Mouse (Mus musculus) heart, embryonic 12.5 days (tissue): ENCODE measurements around the gene Gm37240. TPM values are rescaled to one million over a fixed set of nuclear protein-coding genes. Genes with fewer than 3 reads are reported as not detected.
"Not testable (repeated sequence)": the region's sequence is repeated elsewhere in the genome, so short reads cannot be mapped to it uniquely, and the experiment has no call there.

Experiments
- ATAC-seq: fragments of 200-750 bp; cut with Nextera tagmentation; 2 replicates; pipeline ENCODE4 v1.8.0; 2017; ENCODE audit warnings: moderate TSS enrichment, moderate library complexity; ENCODE audit not compliant: insufficient number of reproducible peaks, low FRiP score
- H3K27ac ChIP-seq: fragments of 300-500 bp; sonication (generic); 2 replicates; pipeline ENCODE4 v1.5.1; 2016; ENCODE audit warnings: mild to moderate bottlenecking, moderate library complexity; ENCODE audit not compliant: poor library complexity, severe bottlenecking
- H3K27me3 ChIP-seq: fragments of 300-500 bp; sonication (generic); replicated peaks from 2 replicates; pipeline ENCODE4 v1.6.1; 2016; ENCODE audit warnings: mild to moderate bottlenecking, moderate library complexity
- H3K36me3 ChIP-seq: fragments of 300-500 bp; sonication (generic); 2 replicates; pipeline ENCODE4 v1.6.1; 2016; ENCODE audit warnings: mild to moderate bottlenecking, moderate library complexity
- H3K4me1 ChIP-seq: fragments of 300-500 bp; sonication (generic); replicated peaks from 2 replicates; pipeline ENCODE4 v1.6.1; 2016; ENCODE audit warnings: mild to moderate bottlenecking
- H3K4me2 ChIP-seq: fragments of 300-500 bp; sonication (generic); 2 replicates; pipeline ENCODE4 v1.6.1; 2016; ENCODE audit warnings: mild to moderate bottlenecking, moderate library complexity
- H3K4me3 ChIP-seq: fragments of 300-500 bp; sonication (generic); 2 replicates; pipeline ENCODE4 v1.5.1; 2016; ENCODE audit warnings: mild to moderate bottlenecking
- H3K9ac ChIP-seq: fragments of 300-500 bp; sonication (generic); 2 replicates; pipeline ENCODE4 v1.6.1; 2016; ENCODE audit warnings: mild to moderate bottlenecking, moderate library complexity
- H3K9me3 ChIP-seq: fragments of 300-500 bp; sonication (generic); replicated peaks from 2 replicates; pipeline ENCODE4 v1.6.1; 2016; ENCODE audit warnings: mild to moderate bottlenecking, moderate library complexity
- WGBS: fragments of 180-500 bp; shearing (Covaris S2); methylation state at CpG from one replicate; pipeline ENCODE4 v1.1.7; 2016; 5-methylcytosine and 5-hydroxymethylcytosine counted together
- polyA plus RNA-seq: library from polyadenylated mRNA; unstranded; fragments of >200 nt; fragmentation: Nextera tagmentation; extraction: Ambion mirVana; gene quantifications from 2 replicates; pipeline ENCODE4 v1.2.1, GENCODE M21; 2016

The Gm37240 gene
- polyA plus RNA-seq, 1 experiment from 2014 or later, result 4.6 TPM

DNA sequence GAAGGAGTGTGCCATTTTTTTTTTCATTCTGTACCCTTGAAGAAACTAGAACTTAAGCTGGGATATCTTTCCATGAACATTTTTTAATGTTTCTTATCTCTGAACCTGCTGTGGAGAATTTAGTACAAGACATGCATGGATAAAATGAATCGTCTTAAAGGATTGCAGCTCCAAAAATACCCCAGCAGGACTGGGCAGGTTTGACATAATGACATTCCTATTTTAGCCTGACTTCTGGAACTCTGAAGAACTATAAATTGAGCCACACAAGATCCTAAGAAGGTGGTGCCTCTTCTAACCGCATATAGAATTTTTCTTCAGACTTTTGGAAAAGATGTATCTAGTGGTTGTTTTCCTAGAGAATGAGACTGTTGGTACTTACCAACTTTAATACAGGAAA lies 1294.0 kb downstream of the Gm37240 start, which contains the start of gene Tigd4:
Gene Tigd4 (plus strand): TSS at position 301 of the 400 bp plus-strand sequence.
- Histone ChIP-seq H3K4me1 (peaks cover 8% of the 10 kb centered on the region), H3K27ac (no peak within 1 kb of the TSS), H3K9ac (no peak within 1 kb of the TSS), H3K9me3 (no peaks in the 10 kb centered on the region), H3K4me3 (no peak within 1 kb of the TSS), H3K36me3 (no peaks in the 10 kb centered on the region), H3K27me3 (peaks cover 4% of the 10 kb centered on the region; the same call in 1 of the 2 replicates), H3K4me2 (no peak within 1 kb of the TSS)
- ATAC-seq, result no peak
- 52% methylated on average over 2 of the region's 2 CpGs for WGBS

DNA sequence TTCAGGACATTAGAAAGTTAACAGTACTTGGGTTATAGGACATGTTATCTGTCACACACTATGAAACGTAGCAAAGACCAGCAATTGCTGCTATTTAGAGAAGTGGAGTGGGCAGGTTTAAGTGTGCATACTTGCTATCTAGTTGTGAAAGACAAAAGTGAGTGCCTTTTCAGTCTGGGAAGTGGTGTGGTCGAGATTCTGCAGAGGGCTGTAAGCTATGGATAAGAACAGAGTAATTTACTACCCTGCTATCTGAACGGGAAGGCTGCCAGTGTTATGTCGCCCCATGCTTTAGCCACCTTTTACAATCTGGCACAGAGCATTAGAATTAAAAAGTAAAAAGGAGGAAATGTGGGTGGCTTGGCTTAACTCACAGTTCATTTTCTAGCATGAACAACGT lies 1300.6 kb downstream of the Gm37240 start:
- no peak overlapping the region for H3K9ac ChIP-seq
- ATAC-seq, result no peak
- no peaks in the 10 kb centered on the region for H3K27me3 ChIP-seq
- H3K4me1 ChIP-seq, result peaks cover 31% of the 10 kb centered on the region
- H3K9me3 ChIP-seq, result no peaks in the 10 kb centered on the region
- H3K4me2 ChIP-seq, result 0 out of 2 replicates have a peak overlapping the region, but pooled peaks have one; percentile 1
- 14% methylated on average over 5 of the region's 5 CpGs for WGBS
- H3K27ac ChIP-seq, result peak overlapping the region; percentile 88
- no peaks in the 10 kb centered on the region for H3K36me3 ChIP-seq
- H3K4me3 ChIP-seq, result no peak overlapping the region

DNA sequence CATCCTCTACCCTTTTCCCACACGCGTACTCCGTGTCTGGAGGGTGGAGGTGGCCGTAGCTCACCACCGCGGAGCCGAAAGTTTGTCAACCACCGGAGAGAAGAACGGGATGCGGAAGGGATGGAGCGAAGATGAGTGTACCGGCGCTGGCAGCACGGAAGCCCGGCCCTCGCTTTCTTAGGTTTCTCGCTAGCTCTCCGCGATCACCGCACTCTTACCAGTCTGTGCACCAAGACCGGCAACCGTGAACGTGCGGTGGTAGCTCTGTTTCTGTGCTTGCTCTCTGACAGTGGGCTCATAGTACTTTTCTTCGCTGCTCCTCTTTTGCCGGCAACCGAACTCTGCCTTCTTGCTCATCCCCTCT lies 1304.4 kb downstream of the Gm37240 start:
- Histone ChIP-seq H3K4me3 (peak overlapping the region; percentile 76), H3K27ac (peak overlapping the region; percentile 93), H3K9ac (peak overlapping the region; percentile 82), H3K4me1 (peaks cover 45% of the 10 kb centered on the region), H3K27me3 (no peaks in the 10 kb centered on the region), H3K9me3 (no peaks in the 10 kb centered on the region), H3K36me3 (no peaks in the 10 kb centered on the region), H3K4me2 (peak overlapping the region; percentile 83)
- WGBS, result under 1% methylated on average over 27 of the region's 27 CpGs
- no peak; the same call in 1 of the 2 replicates for ATAC-seq

DNA sequence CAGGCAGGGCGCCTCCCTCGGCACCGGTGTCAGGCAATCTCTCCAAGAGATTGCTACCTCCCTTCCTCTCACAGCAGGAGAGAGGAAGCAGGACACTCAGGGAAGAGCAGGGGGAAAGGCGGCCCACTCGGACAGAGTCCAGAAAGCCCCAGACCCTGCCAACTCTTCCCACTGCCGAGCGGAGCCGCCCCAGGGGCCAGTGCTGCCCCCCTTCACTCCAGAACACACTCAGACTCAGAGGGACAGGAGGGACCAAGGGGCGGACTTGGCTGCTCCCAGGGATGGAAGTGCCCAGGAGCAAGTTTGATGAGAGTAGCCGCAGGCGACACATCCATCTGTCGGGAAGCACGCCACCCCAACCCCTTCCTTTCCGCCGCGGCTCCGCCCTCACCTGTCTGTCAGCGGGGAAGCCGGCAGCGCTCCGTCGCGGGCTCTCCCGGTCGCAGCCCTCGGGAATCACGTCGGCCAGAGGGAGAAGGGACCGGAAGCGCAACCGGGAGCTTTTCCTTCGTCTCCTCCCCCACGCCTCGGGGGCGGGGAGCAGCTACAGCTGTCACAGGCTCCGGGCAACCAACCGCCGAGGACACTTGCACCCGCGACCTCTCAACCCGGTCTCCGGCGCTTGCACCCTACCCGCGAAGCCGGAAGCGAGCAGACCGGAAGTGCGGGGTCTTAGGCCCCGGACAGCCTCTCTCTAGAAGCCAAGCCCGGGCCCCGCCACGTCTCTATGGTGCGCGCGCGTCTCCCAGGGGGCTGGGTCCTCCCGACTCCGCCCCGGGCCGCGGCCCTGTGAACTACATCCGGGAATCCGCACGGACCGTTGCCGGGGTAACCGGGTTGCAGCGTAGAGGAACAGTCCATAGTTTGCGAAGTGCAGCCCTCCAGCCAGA lies 1305.0 kb downstream of the Gm37240 start, which contains the start of gene Arfip1:
Gene Arfip1 (minus strand): TSS at position 603 of the 890 bp plus-strand sequence.
- H3K4me1 ChIP-seq, result peaks cover 44% of the 10 kb centered on the region

DNA sequence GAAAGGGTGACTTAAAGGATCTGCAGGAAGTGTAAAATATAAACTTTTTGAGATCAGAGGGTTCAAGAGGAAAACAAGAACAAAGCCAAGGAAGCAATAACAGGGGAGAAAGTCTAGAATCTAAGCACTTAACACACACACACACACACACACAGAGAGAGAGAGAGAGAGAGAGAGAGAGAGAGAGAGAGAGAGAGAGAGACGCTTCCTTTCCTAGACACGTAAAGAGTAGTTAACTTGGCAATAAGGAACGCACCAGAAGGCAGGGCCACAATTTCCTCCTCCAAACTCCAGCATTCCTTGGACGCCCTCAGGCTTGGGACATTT lies 1305.7 kb downstream of the Gm37240 start:
- peaks cover 39% of the 10 kb centered on the region for H3K4me1 ChIP-seq
- peak overlapping the region; percentile 82 for H3K9ac ChIP-seq
- H3K9me3 ChIP-seq, result no peaks in the 10 kb centered on the region
- H3K4me2 ChIP-seq, result peak overlapping the region; percentile 83
- H3K27me3 ChIP-seq, result no peaks in the 10 kb centered on the region
- H3K36me3 ChIP-seq, result no peaks in the 10 kb centered on the region
- H3K27ac ChIP-seq, result peak overlapping the region; percentile 93
- H3K4me3 ChIP-seq, result peak overlapping the region; percentile 76
- no peak for ATAC-seq
- 0% methylated on average over 4 of the region's 4 CpGs for WGBS

More for the DNA sequence above, 1305.0 kb downstream of the Gm37240 start, which contains the start of gene Arfip1:
- peak; percentile 98 for ATAC-seq
- Histone ChIP-seq H3K9ac (peak within 1 kb of the TSS; percentile 82), H3K27ac (peak within 1 kb of the TSS; percentile 93), H3K4me3 (peak within 1 kb of the TSS; percentile 76), H3K27me3 (no peaks in the 10 kb centered on the region), H3K36me3 (no peaks in the 10 kb centered on the region), H3K4me2 (peak within 1 kb of the TSS; percentile 83), H3K9me3 (no peaks in the 10 kb centered on the region)
- WGBS, result under 1% methylated on average over 69 of the region's 70 CpGs

DNA sequence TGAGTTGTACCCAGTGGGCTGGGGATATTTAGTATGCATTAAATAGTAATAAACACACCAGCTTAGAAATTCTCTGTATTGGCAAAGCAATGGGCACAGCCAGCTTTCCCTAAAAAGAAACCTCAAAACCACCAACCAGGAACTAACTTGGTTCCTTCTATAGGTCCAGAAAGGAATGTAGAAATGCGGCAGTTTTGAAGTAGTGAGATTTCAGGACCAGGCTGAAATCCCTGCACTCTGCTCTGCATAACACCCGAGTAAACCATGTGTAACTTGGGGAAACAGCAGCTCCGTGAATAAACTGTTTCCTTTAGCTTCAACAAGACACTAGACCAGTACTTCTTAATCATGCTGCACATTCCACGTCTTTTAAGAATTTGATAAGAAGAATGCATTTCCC lies 1306.6 kb downstream of the Gm37240 start:
- H3K9ac ChIP-seq, result peak overlapping the region; percentile 46
- no peak for ATAC-seq
- peak overlapping the region; percentile 83 for H3K4me2 ChIP-seq
- H3K4me3 ChIP-seq, result peak overlapping the region; percentile 76
- H3K27ac ChIP-seq, result no peak overlapping the region
- H3K36me3 ChIP-seq, result no peaks in the 10 kb centered on the region
- peaks cover 36% of the 10 kb centered on the region for H3K4me1 ChIP-seq
- no peaks in the 10 kb centered on the region for H3K27me3 ChIP-seq
- no peaks in the 10 kb centered on the region for H3K9me3 ChIP-seq
- WGBS, result 17% methylated on average over 4 of the region's 4 CpGs

DNA sequence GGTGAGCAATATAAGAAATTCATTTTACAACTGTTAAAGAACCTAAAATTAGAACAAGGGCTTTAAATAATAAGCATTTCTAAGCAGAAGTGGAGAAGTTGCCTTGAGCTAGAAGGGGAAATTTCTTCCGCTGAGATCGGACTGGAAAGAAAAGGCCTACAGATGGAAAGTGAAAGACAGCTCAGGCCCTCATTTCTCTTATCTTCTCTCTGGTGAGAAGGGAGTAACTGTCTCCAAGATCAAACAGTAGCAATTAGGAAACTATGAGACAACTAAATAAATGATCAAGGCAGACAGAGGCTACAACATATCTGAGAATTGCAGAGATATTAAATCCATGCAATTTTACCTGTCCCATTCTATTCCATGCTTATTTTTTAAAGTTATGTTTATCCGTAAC lies 1316.8 kb downstream of the Gm37240 start:
- H3K4me3 ChIP-seq, result no peak overlapping the region
- ATAC-seq, result no peak

DNA sequence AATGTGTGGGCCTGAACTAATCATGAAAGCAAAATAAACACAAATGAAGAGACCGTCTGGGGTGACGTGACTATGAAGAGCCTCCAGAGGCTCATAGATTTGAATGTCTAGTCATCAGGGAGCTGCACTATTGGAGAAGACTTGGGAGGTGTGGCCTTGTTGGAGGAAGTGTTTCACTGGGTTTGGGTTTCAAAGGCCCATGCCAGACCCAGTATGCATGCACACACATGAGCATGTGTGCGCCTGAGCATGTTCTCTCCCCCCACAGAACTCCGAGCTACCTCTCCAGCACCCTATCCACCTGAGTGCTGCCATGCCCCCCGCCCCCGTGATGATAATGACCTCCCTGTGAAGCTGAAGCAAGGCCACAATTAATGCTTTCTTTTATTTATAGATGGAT lies 1317.7 kb downstream of the Gm37240 start:
- no peak for ATAC-seq
- H3K9ac ChIP-seq, result no peak overlapping the region
- H3K27ac ChIP-seq, result no peak overlapping the region
- H3K4me3 ChIP-seq, result no peak overlapping the region
- no peaks in the 10 kb centered on the region for H3K27me3 ChIP-seq
- H3K36me3 ChIP-seq, result no peaks in the 10 kb centered on the region
- H3K9me3 ChIP-seq, result no peaks in the 10 kb centered on the region
- H3K4me1 ChIP-seq, result peaks cover 23% of the 10 kb centered on the region
- no peak overlapping the region for H3K4me2 ChIP-seq
- WGBS, result 85% methylated on average over 6 of the region's 6 CpGs

More for the DNA sequence above, 1316.8 kb downstream of the Gm37240 start:
- 71% methylated on average over 3 of the region's 3 CpGs for WGBS
- Histone ChIP-seq H3K4me1 (peaks cover 23% of the 10 kb centered on the region), H3K9me3 (no peaks in the 10 kb centered on the region), H3K36me3 (no peaks in the 10 kb centered on the region), H3K4me2 (no peak overlapping the region), H3K27me3 (no peaks in the 10 kb centered on the region), H3K27ac (no peak overlapping the region), H3K9ac (no peak overlapping the region)

DNA sequence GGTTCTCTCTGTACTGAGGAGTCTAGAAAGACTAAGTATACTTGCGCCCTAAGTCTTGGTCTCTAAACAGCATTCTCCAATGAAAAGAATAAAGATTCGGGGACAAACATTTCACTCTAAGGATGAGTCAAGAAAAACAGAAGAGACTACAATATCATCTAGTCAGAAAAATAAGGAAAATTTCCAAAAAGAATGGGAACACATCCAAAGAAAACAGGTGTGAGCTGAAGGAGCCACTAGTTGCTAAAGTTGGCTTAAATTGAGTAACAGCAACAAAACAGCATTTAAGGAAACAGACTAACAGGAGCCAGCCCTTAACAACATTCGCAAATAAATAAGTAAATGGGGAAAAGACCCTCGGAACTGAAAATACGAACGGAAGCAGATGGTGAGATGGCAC lies 1318.8 kb downstream of the Gm37240 start:
- H3K9me3 ChIP-seq, result no peaks in the 10 kb centered on the region
- H3K4me1 ChIP-seq, result peaks cover 22% of the 10 kb centered on the region
- H3K36me3 ChIP-seq, result no peaks in the 10 kb centered on the region
- H3K4me2 ChIP-seq, result no peak overlapping the region
- 91% methylated on average over 6 of the region's 6 CpGs for WGBS
- H3K4me3 ChIP-seq, result no peak overlapping the region
- H3K27me3 ChIP-seq, result no peaks in the 10 kb centered on the region
- ATAC-seq, result no peak
- no peak overlapping the region for H3K27ac ChIP-seq
- no peak overlapping the region for H3K9ac ChIP-seq

DNA sequence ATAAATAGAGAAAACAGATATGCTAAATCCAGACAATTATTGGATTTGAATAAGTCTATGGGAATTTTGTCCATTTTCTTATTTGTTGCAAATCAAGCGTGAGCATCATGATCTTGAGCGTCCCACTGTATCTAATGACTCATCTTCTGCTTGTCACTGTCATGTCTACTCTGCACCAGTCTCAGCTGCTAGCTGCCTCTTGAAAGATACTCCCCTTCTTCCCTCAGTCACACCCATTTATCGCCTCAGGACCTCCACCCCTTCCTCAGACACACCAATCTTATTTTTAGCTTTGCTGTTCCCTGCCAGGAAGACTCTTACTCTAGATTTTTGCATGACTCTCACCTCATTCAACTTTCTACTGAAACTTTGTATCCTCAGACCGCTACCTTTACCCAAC lies 1323.9 kb downstream of the Gm37240 start:
- WGBS, result 47% methylated on average over 4 of the region's 4 CpGs
- peaks cover 20% of the 10 kb centered on the region for H3K4me1 ChIP-seq
- H3K27ac ChIP-seq, result peak overlapping the region; percentile 71
- H3K36me3 ChIP-seq, result no peaks in the 10 kb centered on the region
- peak overlapping the region; percentile 26; the same call in 1 of the 2 replicates for H3K4me2 ChIP-seq
- H3K4me3 ChIP-seq, result no peak overlapping the region
- no peak for ATAC-seq
- no peaks in the 10 kb centered on the region for H3K27me3 ChIP-seq
- H3K9ac ChIP-seq, result no peak overlapping the region
- H3K9me3 ChIP-seq, result no peaks in the 10 kb centered on the region

DNA sequence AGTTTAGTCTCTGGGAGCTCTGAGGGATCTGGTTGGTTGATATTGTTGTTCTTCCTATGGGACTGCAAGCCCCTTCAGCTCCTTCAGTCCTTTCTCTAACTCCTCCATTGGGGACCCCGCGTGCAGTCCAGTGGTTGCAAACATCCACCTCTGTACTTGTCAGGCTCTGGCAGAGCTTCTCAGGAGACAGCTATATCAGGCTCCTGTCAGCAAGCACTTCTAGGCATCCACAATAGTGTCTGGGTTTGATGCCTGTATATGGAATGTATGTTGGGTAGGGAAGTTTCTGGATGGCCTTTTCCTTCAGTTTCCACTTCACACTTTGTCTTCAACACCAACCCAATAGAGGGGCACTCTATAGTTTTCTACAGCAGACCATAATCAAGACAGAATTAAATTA lies 1324.4 kb downstream of the Gm37240 start:
- peak; percentile 68 for ATAC-seq
- not testable (repeated sequence) for H3K9me3 ChIP-seq, H3K4me3 ChIP-seq, H3K9ac ChIP-seq, H3K27me3 ChIP-seq, H3K36me3 ChIP-seq
- 40% methylated on average over 2 of the region's 2 CpGs for WGBS
- peak overlapping the region; percentile 44 for H3K4me2 ChIP-seq
- H3K27ac ChIP-seq, result peak overlapping the region; percentile 65
- H3K4me1 ChIP-seq, result peaks cover 20% of the 10 kb centered on the region
